Mouse (Mus musculus): ENCODE results near the gene Apoa1. TPM values are rescaled to one million over a fixed set of nuclear protein-coding genes. Genes with fewer than 3 reads are reported as not detected.

Gene Apoa1
- under 1 TPM in 1 of 2 experiments, not detected in 1; 0.29 TPM for total RNA-seq (2021)
- long read RNA-seq, experiment 1 = 0 reads
- long read RNA-seq, experiment 2 = 0 reads

DNA sequence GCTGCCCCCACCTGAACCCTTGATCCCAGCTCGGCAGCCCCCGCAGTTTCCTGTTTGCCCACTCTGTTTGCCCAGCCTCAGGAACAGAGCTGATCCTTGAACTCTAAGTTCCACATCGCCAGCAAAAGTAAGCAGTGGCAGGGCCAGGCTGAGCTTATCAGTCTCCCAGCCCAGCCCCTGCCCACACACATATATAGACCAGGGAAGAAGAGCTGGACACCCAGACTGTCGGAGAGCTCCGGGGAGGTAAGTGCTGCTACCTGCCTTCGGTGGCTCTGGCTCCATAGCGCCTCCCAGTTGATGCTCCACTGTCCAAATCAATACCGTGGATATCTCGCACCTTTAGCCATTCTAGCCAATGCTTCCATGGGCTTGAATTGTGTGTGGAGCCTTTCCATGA is at the start of gene Apoa1:
Gene Apoa1 (plus strand): TSS at position 90 of the 400 bp plus-strand sequence.
- DNase-seq = no peak
- intact Hi-C loops (cut with DNase I) = no loop called here

DNA sequence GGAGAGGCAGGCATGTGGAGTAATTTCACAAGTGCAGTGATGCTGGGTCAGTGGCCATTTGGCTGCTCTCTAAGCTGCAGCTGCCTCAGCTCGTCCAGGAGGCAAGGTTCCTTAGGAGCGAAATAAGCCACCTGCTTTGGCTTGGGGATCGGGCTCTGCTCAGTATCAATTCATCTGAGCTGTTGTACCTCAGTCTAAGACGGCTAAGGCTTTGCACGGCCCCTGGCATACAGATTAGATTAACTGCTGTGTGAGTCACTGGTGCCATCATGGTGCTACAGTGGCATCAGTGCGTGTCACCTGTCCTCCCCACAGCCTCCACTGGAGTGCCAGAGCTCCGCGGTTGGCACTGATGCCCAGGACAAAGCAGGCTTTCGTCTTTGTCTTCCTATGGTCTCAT is 49.8 kb upstream of the Apoa1 start:
- intact Hi-C loops (cut with DNase I) = no loop called here
- DNase-seq = no peak

DNA sequence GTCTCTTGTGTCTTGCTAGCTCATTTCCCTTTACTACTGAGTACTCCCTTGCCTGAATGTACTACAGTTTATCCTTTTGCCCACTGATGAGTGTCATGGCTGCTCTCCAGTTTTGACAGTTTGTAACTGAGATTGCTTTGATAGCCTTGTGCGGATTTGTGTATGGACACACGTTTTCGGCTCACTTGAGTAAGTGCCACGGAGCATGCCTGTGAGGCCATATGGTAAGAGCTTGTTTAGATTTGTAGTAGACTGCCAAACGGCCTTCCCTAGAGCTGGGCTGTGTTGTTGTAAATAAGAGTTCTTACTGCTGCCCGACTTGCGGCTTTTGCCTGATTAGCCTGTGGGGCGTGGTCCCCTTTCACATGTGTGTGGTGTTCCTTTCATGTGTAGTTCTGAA is 47.1 kb upstream of the Apoa1 start:
- intact Hi-C loops (cut with DNase I) = loop anchor here (5.0 kb wide), 1 partner anchor 59 kb away; no protein-coding TSS in a partner anchor
- DNase-seq = no peak

DNA sequence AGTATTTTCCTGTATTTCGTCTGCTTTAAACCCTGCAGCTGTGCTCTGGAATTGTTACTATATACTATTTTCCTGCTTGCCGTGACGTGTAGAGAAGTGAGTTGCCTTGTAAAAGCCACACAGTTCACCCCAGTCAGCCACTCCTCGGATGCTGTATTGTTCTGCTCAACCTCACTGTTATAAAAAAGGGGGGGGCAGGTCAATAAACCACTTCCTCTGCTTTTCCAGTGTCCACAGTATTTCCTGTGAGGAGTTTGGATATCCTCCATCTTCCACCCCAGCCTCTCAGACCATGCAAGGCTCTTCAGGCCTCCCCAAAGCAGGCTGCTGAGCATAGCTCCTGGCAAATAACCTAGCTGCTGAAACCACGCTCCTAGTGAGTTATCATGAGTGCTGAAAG is 43.8 kb upstream of the Apoa1 start:
- DNase-seq = no peak
- intact Hi-C loops (cut with DNase I) = loop anchor here (5.0 kb wide), 1 partner anchor 62 kb away; no protein-coding TSS in a partner anchor

DNA sequence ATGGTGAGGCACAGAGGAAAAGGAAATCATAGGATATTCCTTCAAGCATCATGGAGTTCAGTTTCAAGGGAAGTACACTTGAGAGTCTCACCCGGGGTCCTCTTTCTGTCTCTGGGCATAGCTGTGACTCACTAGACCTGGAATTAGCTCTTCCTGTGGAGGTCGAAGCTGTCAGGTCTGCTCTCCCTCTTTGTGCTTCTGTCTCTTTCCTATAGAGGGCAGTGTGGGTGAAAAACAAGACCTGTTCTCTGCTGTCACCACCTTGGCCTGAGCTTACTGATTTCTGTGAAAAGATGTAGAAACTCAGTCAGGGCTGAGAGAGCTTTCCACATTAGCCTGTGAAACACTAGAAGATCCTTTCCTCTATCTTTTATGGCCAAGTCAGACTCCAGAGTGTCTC is 43.2 kb upstream of the Apoa1 start:
- intact Hi-C loops (cut with DNase I) = loop anchor here (5.0 kb wide), 1 partner anchor 33 kb away; no protein-coding TSS in a partner anchor
- peak in 1 of 2 experiments; percentile 46 for DNase-seq

DNA sequence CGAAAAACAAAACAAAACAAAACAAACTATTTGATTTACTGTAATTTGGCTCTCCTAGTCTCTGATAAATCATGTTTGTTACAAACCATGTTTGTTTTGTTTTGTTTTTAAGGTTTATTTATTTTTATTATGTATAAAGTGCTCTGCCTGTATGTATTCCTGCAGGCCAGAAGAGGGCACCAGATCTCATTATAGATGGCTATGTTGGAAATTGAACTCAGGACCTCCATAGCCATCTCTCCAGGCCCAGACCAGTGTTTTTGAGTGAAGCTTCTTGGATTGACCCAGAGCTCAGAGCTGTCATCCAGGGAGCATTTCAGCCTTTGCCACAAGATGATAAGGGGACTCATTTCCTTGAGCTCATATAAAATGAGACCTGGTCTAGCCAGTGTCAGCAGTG is 42.0 kb upstream of the Apoa1 start:
- intact Hi-C loops (cut with DNase I) = loop anchor here (5.0 kb wide), 1 partner anchor 34 kb away; no protein-coding TSS in a partner anchor
- no peak for DNase-seq

DNA sequence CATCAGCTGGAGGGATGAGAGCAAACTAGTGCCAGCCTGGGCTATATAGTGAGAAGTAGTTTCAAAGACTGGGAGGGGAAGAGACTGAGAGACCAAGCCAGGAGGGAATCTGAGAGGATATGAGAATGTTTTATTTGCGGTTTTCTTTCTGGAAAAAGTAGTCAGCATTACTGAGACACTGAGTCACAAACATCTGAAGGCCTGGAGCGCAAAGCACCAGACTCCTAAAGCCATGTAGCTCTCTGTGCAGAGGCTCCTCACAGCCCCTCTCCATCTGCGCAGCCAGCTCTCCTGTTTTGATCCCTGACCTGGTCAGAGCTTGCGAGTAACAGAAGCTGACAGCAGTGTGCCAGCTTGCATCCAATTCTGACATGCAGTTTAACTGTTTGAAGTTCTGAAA is 40.0 kb upstream of the Apoa1 start:
- DNase-seq = no peak
- intact Hi-C loops (cut with DNase I) = loop anchor here (5.0 kb wide), 1 partner anchor 36 kb away; no protein-coding TSS in a partner anchor

DNA sequence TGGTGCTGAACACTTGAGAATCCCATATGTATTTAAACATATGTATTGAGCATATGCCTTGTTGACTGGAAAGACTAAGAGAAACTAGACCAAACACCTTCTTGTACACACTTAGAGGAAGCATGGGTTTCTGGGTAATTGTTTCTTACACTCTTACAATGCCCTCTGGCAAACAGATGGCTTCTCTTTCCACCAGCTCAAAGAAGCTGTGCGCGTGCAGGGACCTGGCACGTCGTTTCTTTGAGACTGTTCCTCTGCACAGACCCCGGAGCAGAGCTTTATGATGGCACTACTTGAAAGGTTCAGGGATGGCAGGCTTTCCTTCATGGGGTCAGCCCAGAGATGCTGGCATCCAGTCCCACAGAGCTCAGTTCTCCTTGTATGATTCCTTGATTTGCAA is 39.4 kb upstream of the Apoa1 start:
- intact Hi-C loops (cut with DNase I) = loop anchor here (5.0 kb wide), 1 partner anchor 37 kb away; no protein-coding TSS in a partner anchor

DNA sequence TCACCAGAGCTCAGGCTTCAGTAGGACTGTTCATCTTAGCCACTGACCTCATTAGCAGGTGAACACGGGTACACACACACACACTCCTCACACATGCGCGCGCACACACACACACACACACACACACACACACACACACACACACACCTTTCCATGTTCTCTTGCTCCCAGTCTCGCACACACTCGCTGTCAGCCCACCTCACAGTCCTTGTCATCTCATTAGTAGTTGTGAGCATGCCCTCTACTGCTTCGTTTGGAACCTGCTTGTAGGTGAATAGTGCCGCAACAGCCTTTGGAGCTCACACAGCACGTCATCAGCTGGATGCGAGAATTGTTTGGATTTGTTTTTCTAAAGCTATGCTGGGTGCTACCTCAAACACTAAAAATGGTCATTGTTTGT is 39.0 kb upstream of the Apoa1 start:
- DNase-seq = no peak
- intact Hi-C loops (cut with DNase I) = loop anchor here (5.0 kb wide), 1 partner anchor 37 kb away; no protein-coding TSS in a partner anchor

More for the DNA sequence above, 39.4 kb upstream of the Apoa1 start:
- no peak for DNase-seq

DNA sequence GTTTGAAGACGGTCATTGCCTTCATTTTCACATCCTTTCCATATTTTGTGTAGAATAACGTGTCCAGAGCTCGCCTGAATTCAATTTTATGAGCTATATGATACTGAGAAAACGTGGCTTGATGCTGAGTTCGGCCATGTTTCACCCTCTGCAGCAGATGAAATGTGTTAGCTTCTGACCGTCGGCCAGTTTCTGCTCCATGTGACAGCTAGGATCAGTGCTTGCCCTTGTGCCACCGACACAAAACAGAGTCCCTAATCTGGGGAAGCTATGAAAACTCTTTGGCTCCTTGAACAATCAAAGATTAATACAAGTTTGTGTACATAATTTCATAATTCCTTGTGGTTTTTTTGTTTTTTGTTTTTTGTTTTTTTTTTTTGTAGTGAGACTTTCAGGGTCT is 37.1 kb upstream of the Apoa1 start:
- DNase-seq = no peak
- intact Hi-C loops (cut with DNase I) = loop anchor here (2.0 to 10.0 kb wide), 4 partner anchors 64 to 276 kb away; partner anchors contain the start of genes Pafah1b2 and Sik3

DNA sequence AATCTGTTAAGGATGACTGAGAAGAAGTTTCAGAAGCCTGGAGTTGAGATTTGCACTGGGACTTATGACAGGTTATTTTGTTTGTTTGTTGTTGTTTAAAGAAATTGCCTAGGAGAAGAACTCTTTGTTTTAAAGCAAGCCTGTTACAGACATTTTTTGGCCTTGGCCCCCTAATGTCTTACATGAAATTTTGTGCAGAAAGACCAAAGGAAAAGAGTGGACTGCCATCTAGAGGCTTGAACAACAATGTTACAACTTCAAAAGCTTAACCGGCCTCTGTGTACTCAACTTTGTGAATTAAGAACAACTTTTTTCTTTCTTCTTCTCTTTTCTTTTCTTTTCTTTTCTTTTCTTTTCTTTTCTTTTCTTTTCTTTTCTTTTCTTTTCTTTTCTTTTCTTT is 36.7 kb upstream of the Apoa1 start:
- intact Hi-C loops (cut with DNase I) = loop anchor here (2.0 to 10.0 kb wide), 4 partner anchors 65 to 277 kb away; partner anchors contain the start of genes Pafah1b2 and Sik3
- peak in 1 of 2 experiments; percentile 42 for DNase-seq

DNA sequence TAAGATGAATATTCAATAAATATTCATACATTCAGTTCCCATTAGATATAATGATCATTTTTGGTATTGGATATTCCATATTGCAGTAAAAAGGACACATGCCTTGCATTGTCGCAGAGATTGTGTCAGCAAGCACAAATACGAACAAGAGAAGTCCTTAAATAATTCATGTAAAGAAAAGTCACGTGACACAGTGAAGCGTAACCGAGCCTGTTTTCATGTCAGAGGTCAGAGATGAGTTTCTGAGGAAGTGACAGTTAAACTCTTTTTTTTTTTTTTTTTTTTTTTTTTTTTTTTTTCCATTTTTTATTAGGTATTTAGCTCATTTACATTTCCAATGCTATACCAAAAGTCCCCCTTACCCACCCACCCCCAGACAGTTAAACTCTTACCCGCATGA is 35.7 kb upstream of the Apoa1 start:
- DNase-seq = no peak

DNA sequence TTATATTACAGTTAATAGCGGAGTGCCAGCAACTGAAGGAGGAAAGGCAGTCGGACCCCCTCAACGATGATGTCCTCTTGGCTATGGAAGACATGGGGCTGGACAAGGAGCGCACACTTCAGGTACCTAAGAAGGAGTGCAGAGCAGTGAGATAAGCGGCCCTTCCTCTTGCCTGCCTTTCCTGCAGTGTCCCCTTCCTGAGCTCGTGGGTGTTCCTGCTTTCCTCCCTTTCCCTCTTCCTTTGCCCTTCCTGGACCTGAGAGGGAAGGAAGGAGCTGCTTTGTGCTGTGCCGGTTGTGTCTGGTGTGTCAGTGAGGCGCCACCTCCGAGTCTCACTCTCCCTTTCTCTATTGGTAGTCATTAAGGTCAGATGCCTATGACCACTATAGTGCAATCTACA is 33.6 kb upstream of the Apoa1 start:
- no peak for DNase-seq
- intact Hi-C loops (cut with DNase I) = loop anchor here (10.0 kb wide), 1 partner anchor 280 kb away; no protein-coding TSS in a partner anchor

More for the DNA sequence above, 35.7 kb upstream of the Apoa1 start:
- intact Hi-C loops (cut with DNase I) = loop anchor here (10.0 kb wide), 1 partner anchor 278 kb away; no protein-coding TSS in a partner anchor

DNA sequence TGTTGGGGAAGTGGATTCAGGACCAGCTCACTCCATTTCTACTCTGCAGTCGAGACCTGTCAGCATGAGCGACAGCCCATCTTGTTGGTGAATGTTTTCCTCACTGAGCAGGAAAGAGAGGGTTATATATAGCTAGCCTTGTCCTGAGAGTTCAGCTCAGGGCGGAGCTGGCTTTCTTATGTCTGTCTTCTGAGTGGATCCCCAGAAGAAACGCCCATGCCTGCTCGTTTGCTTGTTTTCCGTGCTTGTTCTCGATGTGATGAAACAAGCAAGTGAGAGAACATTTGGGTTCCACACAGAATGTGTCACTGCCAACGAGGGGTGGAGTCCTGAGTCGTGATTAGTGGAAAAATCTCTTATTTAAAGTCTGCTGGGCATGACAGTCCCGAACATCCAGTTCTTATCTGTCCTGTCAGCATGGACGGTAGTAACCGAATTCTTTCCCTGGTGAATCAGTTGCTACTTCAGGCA is 31.6 kb upstream of the Apoa1 start:
- DNase-seq = peak; percentile 59 to 60
- intact Hi-C loops (cut with DNase I) = loop anchor here (10.0 kb wide), 1 partner anchor 282 kb away; no protein-coding TSS in a partner anchor

DNA sequence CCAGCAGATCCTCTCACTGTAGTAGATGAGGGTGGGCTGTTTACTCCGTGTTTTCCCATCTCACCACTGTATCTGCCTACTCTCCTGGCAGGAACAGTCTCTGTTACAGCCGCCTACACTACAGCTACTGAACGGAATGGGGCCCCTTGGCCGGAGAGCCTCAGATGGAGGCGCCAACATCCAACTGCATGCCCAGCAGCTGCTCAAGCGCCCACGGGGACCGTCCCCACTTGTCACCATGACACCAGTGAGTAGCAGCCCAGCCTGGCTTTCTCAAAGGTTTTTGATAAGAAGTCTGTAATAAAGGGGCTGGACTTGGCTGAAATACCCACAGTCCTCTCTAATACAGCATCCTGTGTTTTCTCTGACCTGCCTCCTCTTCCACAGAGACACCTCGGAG is 29.9 kb upstream of the Apoa1 start:
- DNase-seq = peak; percentile 57 to 59
- intact Hi-C loops (cut with DNase I) = loop anchor here (10.0 kb wide), 1 partner anchor 284 kb away; no protein-coding TSS in a partner anchor

DNA sequence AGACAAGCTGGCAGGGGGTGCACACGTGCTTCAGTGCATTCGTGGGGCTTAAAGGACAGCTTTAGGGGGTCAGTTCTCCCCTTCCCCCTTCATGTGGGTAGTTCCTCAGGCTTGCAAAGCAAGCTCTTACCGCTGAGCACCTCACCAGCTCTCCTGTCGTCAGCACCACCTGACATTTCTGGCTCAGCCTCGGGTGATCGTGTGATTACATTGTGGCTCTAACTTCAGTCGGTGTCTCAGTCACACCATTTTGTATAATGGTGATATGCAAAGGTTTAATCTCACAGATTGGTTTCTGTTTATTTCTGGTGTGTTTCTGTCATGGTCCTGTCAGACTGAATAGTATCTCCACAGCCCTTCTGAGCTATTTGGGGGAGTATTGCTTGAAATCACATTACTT is 29.4 kb upstream of the Apoa1 start:
- intact Hi-C loops (cut with DNase I) = loop anchor here (10.0 kb wide), 1 partner anchor 284 kb away; no protein-coding TSS in a partner anchor
- no peak for DNase-seq

DNA sequence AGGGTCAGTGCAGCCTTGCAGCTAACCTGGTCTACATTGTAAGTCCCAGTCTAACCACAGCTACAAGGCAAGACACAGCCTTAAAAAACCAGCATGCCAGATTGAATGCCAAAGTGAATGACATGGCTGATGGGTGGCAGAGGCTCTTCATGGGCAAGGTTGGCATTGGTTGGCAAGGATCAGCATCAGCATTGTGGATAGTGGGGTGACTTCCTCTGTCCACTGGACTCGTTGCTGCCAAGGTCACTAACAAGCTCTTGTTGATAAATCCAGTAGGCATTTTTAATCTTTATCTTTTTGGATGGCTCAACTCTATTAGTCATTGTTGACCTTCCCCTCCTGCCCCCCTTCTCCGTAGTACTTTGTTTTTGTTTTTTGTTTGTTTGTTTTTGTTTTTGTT is 28.8 kb upstream of the Apoa1 start:
- DNase-seq = no peak
- intact Hi-C loops (cut with DNase I) = loop anchor here (2.0 to 10.0 kb wide), 2 partner anchors 45 to 285 kb away; no protein-coding TSS in a partner anchor

DNA sequence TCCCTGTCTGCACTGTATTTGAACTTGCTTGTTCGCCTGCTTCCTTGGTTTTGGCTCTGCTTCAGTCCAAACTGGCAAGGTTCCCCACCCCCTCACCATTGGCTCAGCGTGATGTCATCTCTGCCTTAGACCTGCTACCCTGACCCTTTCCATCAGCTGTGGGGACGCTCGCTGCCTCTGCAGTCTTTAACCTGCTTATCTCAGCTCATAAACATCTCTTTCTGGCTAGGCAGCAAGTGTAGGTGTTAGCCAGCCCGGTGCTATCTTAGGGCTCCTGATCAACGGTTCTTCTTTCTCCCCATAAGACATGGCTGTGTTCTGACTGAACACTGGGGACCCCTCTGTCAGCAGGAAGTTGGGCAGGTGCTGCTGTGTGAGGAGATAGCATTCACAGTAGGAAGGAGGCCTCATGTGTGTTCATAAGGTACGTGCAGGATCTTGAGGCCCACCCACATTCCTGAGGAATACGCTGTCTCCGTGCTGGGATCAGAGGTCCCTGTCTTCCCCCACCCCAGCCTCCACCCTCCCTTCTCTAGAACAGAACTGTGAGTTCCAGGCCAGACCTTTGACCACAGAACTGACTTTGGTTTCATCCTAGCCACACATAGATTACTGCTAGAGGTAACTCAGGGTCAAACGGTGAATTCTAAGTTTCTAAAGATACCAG is 21.4 kb upstream of the Apoa1 start:
- intact Hi-C loops (cut with DNase I) = no loop called here
- DNase-seq = no peak

DNA sequence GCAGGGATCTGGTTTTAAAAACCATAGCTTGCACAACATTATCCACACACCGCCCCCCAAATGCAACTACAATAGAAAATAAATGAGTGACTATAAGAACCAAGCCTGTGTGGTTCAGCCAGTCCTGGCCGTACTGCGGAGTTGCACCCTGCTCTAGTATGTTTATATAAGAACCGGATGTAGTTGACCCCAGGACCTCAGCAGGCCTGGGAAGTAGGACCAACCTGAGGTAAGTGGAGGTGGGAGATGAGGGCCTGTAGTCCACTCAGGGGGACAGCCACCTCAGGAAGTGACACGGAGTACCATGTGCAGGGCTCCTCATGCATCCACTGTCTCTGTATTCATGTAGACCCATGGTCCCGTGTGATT is 20.9 kb upstream of the Apoa1 start:
- DNase-seq = no peak
- intact Hi-C loops (cut with DNase I) = no loop called here

DNA sequence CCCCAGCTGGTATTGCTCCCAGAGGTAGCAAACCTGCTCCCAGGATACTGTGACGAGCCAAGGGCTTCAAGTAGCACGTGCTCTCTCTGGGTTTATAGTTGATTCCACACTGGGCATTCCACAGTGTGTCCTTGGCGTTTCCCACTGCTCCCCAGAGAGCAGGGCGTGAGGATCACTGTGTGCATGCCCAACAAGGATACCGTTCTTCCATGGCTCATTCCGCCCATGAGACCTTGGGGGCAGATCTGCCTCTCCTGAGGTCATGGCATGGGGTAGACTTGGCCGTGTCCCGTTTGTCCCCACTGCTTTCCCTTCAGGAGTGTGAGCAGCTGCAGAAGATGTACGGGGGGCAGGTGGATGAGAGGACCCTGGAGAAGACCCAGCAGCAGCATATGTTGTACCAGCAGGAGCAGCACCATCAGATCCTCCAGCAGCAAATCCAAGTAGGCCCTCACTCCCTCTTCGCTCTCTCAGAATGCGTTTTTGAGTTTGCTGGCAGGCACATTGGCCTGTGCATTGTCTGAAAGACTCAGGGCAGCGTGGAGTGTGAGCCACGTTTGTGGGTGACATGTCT is 19.9 kb upstream of the Apoa1 start:
- intact Hi-C loops (cut with DNase I) = no loop called here
- DNase-seq = no peak

DNA sequence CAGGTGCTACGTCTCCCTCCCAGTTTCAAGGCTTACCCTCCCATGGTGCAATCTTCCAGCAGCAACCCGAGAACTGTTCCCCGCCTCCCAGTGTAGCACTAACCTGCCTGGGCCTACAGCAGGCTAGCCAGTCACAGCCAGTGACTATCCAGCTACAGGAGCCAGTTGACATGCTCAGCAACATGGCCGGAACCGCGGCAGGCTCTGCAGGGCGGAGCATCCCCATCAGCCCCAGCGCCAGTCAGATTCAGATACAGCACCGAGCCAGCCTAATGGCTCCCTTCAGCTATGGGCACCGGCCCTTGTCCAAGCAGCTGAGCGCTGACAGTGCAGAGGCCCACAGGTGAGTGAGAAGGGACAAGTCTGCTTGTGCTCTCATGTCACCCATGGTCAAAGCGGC is 17.9 kb upstream of the Apoa1 start:
- no peak for DNase-seq
- intact Hi-C loops (cut with DNase I) = no loop called here
